Mouse (Mus musculus) stomach, postnatal 0 days (tissue): Measurements from ENCODE around the gene Vmn1r34. TPM values are rescaled to one million over a fixed set of nuclear protein-coding genes. Genes with fewer than 3 reads are reported as not detected.
"Not testable (repeated sequence)": the region's sequence is repeated elsewhere in the genome, so short reads cannot be mapped to it uniquely, and the experiment has no call there.

Experiments
- ATAC-seq: fragments of 200-750 bp; cut with Nextera tagmentation; 2 replicates; pipeline ENCODE4 v1.8.0; 2017; ENCODE audit not compliant: low FRiP score, low TSS enrichment
- DNase-seq: peaks from one replicate; pipeline ENCODE4 v3.0.0-alpha.2; 2016; ENCODE audit warnings: low spot score
- H3K27ac ChIP-seq: fragments of 300-500 bp; sonication (generic); replicated peaks from 2 replicates; pipeline ENCODE4 v1.5.1; 2014; ENCODE audit warnings: mild to moderate bottlenecking, control low read depth
- H3K27me3 ChIP-seq: fragments of 300-500 bp; sonication (generic); 2 replicates; pipeline ENCODE4 v1.6.1; 2014; ENCODE audit warnings: low read length; ENCODE audit not compliant: control insufficient read depth, insufficient read depth
- H3K36me3 ChIP-seq: fragments of 300-500 bp; sonication (generic); 2 replicates; pipeline ENCODE4 v1.6.1; 2014; ENCODE audit warnings: low read length, mixed read lengths; ENCODE audit not compliant: control insufficient read depth, insufficient read depth
- H3K4me1 ChIP-seq: fragments of 300-500 bp; sonication (generic); replicated peaks from 2 replicates; pipeline ENCODE4 v1.6.1; 2014; ENCODE audit warnings: antibody characterized with exemption; ENCODE audit not compliant: control insufficient read depth, insufficient read depth
- H3K4me2 ChIP-seq: fragments of 300-500 bp; sonication (generic); replicated peaks from 2 replicates; pipeline ENCODE4 v1.6.1; 2014; ENCODE audit warnings: low read depth, mild to moderate bottlenecking, control low read depth, moderate library complexity
- H3K4me3 ChIP-seq: fragments of 300-500 bp; sonication (generic); 2 replicates; pipeline ENCODE4 v1.5.1; 2014; ENCODE audit warnings: low read depth, low read length, control low read depth
- H3K9ac ChIP-seq: fragments of 300-500 bp; sonication (generic); 2 replicates; pipeline ENCODE4 v1.6.1; 2014; ENCODE audit warnings: mild to moderate bottlenecking, low read length, control low read depth, mixed read lengths
- H3K9me3 ChIP-seq: fragments of 300-500 bp; sonication (generic); 2 replicates; pipeline ENCODE4 v1.6.1; 2016; ENCODE audit warnings: low read length; ENCODE audit not compliant: control insufficient read depth
- CTCF ChIP-seq: IDR thresholded peaks from 2 replicates; pipeline ENCODE4 v1.5.1; 2016; ENCODE audit warnings: antibody characterized with exemption, low read depth, mild to moderate bottlenecking, moderate library complexity
- EP300 ChIP-seq: optimal IDR thresholded peaks from 2 replicates; pipeline ENCODE3; 2016; ENCODE audit warnings: antibody characterized with exemption
- WGBS: fragments of 180-500 bp; shearing (Covaris S2); extraction: QIAGEN DNeasy Blood & Tissue Kit; methylation state at CpG from one replicate; pipeline ENCODE4 v1.1.7; 2014; 5-methylcytosine and 5-hydroxymethylcytosine counted together
- polyA plus RNA-seq: library from polyadenylated mRNA; unstranded; fragments of >200 nt; fragmentation: Nextera tagmentation; extraction: Ambion mirVana; gene quantifications from 2 replicates; pipeline ENCODE4 v1.2.1, GENCODE M21; 2015

The Vmn1r34 gene
- not detected in 2 replicates for polyA plus RNA-seq

DNA sequence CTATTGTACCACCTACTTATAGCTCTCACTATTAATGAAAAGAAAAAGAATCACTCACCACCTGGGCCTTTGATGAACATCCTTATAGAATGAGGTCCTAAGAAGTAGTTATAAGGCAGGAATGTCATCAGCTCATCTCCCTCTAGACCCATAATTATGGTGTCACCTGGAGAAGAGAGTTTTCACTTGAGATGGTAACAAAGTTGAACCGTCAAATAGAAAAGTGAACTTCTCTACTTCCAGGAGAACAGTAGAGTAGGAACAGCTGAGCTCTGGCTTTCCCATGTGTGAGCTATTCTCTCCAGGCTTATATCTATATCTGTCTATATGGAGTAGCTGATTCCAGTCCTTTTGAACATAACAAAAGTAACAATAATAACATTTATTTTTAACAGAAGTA, at the start of gene Vmn1r34:
Gene Vmn1r34 (minus strand): TSS at position 101 of the 400 bp plus-strand sequence.
- H3K27ac ChIP-seq, result no peak within 1 kb of the TSS
- H3K4me1 ChIP-seq, result no peaks in the 10 kb centered on the region
- 89% methylated on average over 1 of the region's 1 CpGs for WGBS
- no peaks in the 10 kb centered on the region for H3K9me3 ChIP-seq
- DNase-seq, result no peak
- no peak within 1 kb of the TSS for H3K9ac ChIP-seq
- H3K27me3 ChIP-seq, result no peaks in the 10 kb centered on the region
- no peaks in the 10 kb centered on the region for H3K36me3 ChIP-seq
- TF ChIP-seq CTCF, result no peak
- TF ChIP-seq EP300, result no peak
- H3K4me2 ChIP-seq, result no peak within 1 kb of the TSS
- no peak for ATAC-seq
- no peak within 1 kb of the TSS for H3K4me3 ChIP-seq

DNA sequence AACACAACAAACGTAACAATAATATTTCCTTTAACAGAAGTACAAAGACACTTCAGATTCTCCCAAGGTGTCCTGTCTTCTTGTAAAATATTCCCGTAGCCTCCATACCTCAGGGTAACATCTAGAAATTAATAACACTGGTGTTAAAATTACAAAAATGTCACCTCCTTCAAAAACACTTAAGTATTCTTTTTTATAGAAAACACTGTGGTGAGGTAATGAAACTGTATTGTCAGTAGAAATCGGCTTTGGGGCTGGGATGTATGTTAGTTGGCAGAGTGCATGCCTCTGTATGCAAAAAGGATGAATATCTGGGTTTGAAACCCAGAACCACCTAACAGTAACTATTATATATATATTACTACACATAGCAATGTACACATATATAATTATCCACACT, 42.1 kb upstream of the Vmn1r34 start, which contains the start of gene Vmn1r35:
Gene Vmn1r35 (minus strand): TSS at position 101 of the 400 bp plus-strand sequence.
- WGBS, result 75% methylated on average over 3 of the region's 3 CpGs
- Histone ChIP-seq H3K9me3 (no peaks in the 10 kb centered on the region), H3K4me3 (no peak within 1 kb of the TSS), H3K9ac (no peak within 1 kb of the TSS), H3K4me1 (no peaks in the 10 kb centered on the region), H3K36me3 (no peaks in the 10 kb centered on the region), H3K27ac (no peak within 1 kb of the TSS), H3K27me3 (no peaks in the 10 kb centered on the region), H3K4me2 (no peak within 1 kb of the TSS)
- no peak for ATAC-seq
- TF ChIP-seq CTCF (no peak), EP300 (no peak)
- no peak for DNase-seq

DNA sequence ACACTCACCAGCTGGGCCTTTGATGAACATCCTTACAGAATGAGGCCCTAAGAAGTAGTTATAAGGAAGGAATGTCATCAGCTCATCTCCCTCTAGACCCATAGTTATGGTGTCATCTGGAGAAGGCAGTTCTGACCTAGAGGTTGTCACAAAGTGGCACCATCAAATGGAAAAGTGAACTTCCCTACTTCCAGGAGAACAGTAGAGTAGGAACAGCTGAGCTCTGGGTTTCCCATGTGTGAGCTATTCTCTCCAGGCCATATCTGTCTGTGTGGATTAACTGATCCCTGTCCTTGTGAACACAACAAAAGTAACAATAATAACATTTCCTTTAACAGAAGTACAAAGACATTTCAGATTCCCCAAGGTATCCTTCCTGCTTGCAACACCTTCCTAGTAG, 25.5 kb downstream of the Vmn1r34 start, which contains the start of gene Vmn1r33:
Gene Vmn1r33 (minus strand): TSS at position 101 of the 400 bp plus-strand sequence.
- DNase-seq, H3K4me2 ChIP-seq, H3K27me3 ChIP-seq, H3K27ac ChIP-seq, ATAC-seq, H3K36me3 ChIP-seq, H3K4me3 ChIP-seq, H3K4me1 ChIP-seq, H3K9me3 ChIP-seq, H3K9ac ChIP-seq: not testable (repeated sequence)

DNA sequence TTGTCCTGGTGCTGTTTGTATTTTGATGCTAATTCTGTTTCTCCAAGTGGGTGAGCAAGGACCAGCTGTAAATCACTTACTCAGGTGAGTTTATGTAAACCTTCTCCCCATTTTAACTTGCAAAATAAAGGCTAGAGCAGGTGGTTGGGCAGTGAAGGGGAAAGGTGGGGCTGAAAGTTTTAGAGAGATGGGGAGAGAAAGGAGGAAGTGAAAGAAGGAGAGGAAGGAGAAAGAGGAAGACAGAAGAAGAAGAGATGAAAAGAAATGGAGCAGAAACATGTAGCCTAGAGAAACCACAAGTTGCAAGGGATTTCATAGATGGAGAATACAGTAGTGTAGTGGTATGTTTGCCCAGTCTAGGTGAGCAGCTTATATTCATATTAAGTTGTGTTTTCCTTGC, 47.9 kb downstream of the Vmn1r34 start:
- Histone ChIP-seq H3K9ac (no peak overlapping the region), H3K4me1 (no peaks in the 10 kb centered on the region), H3K27me3 (no peaks in the 10 kb centered on the region), H3K9me3 (no peaks in the 10 kb centered on the region), H3K4me3 (no peak overlapping the region), H3K4me2 (no peak overlapping the region), H3K27ac (no peak overlapping the region), H3K36me3 (no peaks in the 10 kb centered on the region)
- TF ChIP-seq EP300, result no peak
- TF ChIP-seq CTCF, result no peak
- ATAC-seq (no peak), DNase-seq (no peak)

Other genes with a start within 250 kb of the Vmn1r34 start
- 33.8 and 38.6 TPM in 2 replicates for gene Mad2l1, start 108.5 kb downstream of the Vmn1r34 start, polyA plus RNA-seq
- gene Vmn1r32, start 83.8 kb downstream of the Vmn1r34 start, polyA plus RNA-seq, result not detected in 2 replicates
- gene Vmn1r33, start 25.6 kb downstream of the Vmn1r34 start, polyA plus RNA-seq, result not detected in 2 replicates
- not detected in 2 replicates for gene Vmn1r35, start 42.0 kb upstream of the Vmn1r34 start, polyA plus RNA-seq
- gene Vmn1r36, start 75.3 kb upstream of the Vmn1r34 start, polyA plus RNA-seq, result not detected in 2 replicates
- gene Vmn1r37, start 85.5 kb upstream of the Vmn1r34 start, polyA plus RNA-seq, result not detected in 2 replicates
- 0.07 TPM in 1 of 2 replicates, not detected in the other for gene Vmn1r38, start 138.7 kb upstream of the Vmn1r34 start, polyA plus RNA-seq
- not detected in 2 replicates for gene Vmn1r39, start 166.7 kb upstream of the Vmn1r34 start, polyA plus RNA-seq